Mouse (Mus musculus) forelimb bud, embryonic 11.5 days (tissue): Measurements from ENCODE around the gene Apbb2.
"Not testable (repeated sequence)": the region's sequence is repeated elsewhere in the genome, so short reads cannot be mapped to it uniquely, and the experiment has no call there.

ENCODE experiments used
- DNase-seq: peaks from one replicate; pipeline ENCODE4 v3.0.0-alpha.2; 2012; ENCODE audit warnings: low read depth, low spot score

Gene Apbb2

DNA sequence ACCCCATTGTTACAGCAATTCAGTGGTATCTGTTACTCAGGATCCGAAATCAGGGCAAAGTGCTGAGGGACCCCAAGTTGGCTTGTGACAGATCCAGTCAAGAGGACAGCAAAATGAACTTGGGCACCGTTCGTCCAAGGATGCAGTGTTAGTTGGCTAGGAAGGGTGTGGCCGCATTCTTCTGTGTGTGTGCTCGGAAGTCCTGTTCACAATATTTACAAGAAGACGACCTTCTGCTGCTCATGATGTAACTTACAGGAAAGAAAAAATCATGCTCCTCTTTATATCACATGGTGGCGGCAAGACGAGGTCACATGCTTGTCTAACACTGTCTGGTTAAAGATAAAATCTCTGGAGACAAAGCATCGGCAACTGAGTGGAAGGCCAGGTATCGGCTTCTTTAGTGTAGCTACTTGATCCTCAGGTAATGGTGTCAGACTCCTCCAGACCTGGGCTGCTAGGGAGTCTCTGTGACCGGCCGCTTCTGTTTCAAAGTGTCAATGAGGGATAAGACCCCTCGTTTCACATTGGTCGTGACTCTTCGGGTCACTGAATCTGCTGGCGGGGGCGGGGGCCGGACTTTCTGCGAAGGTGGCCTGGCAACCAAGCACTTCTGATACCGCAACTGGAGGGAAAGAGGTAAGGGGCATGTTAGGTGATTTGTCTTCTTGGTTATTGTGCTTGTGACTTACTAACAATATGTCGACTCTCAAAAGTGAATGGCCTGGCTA lies 316.3 kb downstream of the Apbb2 start:
- no peak for DNase-seq

DNA sequence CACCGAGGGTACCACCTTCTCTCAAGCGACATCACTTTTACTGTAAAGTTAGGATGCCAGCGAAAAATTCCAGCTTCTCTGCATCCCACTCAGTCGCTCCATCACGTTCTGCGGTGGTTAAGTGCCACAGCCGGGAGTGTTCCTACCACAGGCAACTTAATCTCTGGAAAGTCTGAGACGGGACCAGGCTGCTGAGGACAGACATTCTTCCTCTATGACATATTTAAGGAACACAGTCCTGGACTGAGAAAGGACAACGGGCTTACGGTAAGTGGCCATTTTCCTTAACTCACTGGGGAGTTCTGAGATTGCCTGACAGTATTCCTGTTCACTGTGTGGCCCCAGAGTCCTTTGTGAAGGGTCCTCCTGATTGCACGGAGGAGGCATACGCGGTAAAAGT lies 318.0 kb downstream of the Apbb2 start:
- DNase-seq, result no peak

DNA sequence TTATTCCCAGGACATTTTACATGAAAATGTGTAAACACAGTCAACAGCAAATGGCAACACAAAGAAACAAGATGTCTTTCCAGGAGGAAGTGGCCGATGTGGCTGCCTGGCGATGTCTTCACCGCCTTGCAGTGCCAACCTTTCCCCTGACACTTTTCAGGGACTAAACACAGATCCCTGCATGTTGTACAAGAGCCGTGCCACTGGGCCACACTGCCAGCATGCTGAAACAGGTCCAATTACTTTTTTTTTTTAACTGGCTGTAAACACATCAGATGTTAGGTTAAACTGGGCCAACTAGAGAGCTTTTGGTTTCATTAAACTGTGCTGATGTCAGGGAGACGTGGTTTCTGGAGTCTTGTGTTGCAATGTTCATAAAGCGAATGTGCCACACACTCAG lies 319.7 kb downstream of the Apbb2 start:
- DNase-seq, result no peak

DNA sequence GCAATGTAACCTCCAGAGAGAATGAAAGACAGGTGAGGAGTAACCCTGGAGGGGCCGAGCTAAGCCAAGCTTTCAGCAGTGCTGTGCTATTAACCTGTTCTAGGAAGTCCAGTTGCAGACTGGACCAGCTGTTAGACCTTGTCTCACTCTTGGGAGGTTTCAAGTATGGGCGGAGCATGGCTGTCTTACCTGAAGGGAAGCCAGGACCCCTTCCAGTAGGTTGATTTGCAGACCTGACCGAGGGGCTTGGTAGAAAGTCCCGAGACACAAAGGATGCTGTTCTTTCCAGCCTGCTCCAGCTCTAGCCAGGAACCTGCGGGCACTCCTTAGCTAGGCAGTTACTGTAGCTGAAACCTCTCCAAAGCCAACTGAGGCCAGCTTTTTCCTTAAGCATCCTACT lies 322.5 kb downstream of the Apbb2 start:
- no peak for DNase-seq

DNA sequence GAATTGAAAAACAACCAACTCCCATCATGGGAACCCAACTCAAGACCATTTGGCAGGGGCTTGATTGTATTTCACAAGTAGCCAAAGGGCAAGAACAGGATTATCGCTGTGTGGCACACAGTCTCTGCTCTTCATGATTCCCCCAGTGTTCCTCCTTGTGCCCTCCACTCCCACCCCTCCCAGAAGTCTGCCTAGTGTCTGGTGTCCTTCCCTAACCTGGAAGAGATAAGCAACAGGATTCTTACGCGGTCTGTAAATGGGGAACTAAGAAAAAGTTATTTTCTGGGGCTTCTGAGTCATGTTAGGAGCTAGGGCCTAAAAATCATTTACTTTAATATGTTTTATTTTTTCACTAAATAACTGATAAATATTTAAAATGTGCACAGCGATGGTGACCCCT lies 323.6 kb downstream of the Apbb2 start:
- no peak for DNase-seq

DNA sequence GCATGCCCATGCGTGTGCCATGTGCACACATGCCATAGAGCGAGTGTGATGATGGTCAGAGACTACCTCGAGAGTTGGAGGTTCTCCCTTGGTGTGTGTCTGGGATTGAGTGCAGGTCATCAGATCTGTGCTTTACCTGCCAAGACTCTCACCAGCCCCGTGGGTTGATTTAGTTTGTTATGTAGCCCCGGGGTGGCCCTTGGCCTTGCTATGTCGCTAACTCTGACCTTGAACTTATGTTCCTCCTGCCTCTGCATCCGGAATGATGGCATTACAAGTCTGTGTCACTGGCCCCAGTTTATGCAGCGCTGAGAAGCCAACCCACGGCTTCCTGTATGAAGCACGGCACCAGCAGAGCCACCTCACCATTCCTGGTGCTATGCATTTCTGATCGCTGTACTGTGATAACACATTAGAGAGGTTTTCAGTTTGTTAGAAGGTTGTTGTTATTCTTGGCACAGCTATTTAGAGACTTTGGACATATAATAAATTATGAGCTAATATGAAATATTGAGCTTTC lies 324.4 kb downstream of the Apbb2 start:
- DNase-seq, result no peak

DNA sequence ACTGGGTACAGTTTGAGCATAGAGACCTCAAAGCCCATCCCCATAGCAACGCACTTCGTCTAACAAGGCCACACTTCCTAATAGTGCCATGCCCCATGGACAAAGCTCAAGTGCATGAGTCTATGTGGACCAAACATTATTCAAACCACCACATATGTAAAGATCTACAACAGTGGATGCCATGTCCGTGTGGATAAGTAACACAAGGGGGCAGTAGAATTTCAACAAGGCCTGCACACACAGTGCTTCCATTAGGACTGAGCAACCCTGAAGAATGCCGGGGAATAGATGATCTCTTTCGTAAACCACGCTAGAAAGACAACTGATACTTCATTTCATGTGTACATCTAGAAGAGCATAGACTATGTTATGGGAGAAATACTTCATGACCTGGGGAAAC lies 337.8 kb downstream of the Apbb2 start:
- DNase-seq, result no peak

DNA sequence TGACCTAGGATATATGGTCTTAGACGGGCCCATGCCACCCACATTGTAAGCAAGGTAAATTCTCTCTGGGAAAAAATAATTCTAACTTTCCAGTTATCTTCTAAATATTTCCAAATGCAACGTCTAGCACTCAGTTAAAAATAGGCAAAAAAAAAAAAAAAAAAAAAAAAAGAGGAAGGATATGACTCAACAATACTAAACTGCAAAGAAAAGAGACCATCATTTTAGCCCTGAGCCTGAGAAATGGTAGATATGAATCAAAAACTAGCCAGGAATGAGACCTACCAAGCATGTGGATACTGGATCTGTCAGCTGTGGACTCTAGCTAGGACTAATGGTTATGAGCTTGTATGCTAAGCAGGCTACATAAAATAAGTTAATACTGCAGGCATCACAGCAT lies 338.9 kb downstream of the Apbb2 start:
- no peak for DNase-seq

DNA sequence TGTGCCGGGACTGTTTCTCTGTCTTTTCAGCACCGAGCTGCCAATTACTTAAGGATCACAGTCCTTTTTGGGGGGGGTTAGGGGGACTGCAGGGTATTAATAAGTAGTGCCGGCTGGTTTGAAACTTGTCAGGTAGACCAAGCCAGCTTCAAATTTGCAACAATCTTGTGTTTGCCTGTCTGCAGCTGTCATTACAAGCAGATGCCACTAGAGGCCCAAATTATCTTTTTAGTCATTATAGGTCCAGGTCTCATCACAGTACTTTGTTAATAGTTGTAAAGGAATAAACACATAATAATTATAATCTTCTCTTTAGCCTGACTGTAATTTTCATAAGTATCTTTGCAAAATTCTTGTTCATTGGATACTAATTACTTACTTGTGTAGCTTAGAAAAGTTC lies 344.2 kb downstream of the Apbb2 start:
- no peak for DNase-seq

DNA sequence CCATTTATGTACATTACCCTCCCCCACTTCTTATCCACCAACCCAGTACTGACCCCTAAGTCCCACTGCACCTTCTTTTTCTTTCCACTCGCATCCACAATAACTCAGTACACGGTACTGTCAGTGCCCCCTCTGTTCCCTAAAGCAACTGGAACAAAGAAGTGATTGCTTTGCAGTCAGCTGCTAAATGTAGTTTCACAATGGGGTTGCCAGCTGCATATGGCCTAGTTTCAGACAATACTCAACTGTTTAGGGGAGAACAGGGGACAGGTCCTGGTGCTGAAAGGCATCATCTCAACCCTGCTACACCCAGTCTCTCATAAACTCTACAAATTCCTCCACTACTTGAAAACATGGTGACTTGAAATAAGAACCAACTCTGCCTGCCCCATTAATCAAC lies 347.4 kb downstream of the Apbb2 start:
- DNase-seq, result no peak

DNA sequence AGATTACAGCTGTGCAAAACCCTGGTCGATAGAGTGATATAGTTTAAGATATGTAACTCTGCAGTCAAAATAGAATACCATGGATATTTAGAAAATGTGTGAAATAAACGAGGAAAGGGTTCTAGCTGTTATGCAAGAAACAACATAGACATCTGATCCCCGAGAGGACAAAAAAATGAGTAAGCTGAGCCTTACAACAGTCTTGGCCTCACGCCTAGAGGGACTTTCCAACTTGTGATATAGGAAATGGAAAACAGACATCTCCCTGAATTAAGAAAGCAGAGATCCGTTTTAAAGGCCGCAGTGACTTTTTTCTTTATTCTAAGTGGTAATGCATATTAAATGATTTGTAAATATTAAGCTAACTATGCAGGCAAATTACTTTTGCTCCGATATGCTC lies 349.0 kb downstream of the Apbb2 start:
- DNase-seq, result no peak

DNA sequence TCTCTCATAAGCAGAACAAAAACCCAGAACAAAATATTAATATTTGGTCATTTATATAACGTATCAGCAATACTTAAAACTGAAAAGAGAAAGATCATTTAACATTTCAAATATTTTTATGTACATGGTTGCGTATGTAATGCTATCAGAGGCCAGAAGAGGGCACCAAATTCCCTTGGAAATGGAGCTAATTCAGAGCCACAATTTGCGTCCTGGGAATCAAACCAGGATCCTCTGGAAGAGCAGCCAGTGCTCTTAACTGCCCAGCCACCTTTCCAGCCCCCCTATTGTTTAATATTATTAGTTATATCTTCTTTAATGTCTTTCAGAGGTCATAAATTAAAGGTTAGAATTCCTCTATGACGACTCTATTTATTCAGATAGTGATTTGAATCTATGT lies 355.2 kb downstream of the Apbb2 start:
- DNase-seq, result peak; percentile 51

DNA sequence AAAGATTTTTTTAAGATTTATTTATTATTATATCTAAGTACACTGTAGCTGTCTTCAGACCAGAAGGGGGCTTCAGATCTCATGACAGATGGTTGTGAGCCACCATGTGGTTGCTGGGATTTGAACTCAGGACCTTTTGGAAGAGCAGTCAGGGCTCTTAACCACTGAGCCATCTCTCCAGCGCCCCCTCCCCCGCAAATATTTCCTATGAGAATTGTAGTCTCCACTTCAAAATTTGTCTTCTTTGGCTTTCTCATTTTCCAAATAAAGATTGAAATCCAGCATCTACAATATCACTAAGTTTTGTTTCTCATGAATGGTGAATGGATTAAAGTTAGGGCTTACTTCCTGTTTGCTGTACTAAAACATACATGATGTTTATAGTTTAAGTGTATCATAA lies 356.1 kb downstream of the Apbb2 start:
- no peak for DNase-seq

DNA sequence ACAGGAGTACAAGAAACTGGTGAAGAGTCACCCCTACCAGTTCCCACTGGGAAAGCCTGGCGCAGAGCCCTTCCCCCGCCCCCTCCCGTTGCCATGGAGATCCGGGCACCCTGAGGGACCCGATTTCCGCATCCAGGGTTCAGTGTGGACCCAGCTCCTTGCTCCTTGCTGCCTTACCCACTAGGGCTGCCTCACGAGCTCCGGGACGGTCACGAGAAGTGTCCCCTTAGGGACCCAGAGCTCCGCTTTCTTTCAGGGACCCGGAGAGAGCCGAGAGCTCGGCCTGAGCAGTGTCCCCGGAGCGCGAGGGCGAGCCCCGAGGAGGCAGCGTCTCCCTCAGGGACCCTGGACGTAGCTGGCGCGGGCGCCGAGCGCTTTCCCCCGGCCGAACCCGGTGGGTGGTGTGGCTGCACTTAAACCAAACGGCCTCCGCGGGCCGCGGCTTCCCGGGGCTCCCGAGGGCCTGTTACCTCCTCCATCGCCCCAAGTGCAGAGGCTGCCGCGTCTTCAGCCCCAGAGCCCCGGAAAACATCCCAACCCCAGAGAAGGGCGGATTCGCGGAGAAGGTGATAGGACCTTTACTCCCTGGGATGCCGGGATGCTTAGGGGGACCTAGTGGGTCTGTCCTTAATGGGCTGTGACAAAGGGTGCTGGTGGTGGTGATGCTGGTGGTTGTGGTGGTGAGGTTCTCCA lies 358.7 kb downstream of the Apbb2 start, which contains the start of gene Nsun7:
Gene Nsun7 (plus strand): TSS at position 142 of the 693 bp plus-strand sequence.
- peak; percentile 63 for DNase-seq

DNA sequence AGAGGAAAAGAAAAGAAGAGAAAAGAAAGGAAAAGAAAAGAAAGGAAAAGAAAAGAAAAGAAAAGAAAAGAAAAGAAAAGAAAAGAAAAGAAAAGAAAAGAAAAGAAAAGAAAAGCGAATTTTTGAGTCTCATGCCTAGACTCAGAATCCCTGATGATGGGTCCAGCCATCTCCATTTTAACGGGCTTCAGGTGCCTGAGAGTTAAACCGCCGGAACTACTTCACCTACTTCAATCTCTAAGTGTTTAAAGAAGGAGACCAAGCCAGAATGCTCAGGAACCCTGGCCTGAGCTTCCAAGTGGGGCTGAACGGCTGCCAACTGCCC lies 359.2 kb downstream of the Apbb2 start:
- DNase-seq, result not testable (repeated sequence)

DNA sequence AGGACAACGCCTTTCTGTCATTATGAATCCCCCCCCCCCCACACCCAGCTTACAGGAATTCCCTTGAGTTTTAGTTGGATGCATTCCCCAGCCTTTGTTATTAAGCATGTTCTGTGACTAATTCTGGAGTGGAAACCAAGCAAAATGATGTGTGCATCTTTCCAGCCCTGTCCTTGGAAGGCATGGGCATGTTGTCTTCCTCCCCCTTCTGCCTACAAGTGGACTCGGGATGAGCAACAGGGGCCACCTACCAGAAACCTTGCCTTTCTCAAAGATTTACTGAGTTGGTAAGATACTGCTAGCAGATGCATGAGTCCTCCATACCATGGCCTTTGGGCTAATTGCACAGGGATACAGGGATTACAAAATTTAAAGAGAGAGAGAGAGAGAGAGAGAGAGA lies 359.6 kb downstream of the Apbb2 start:
- DNase-seq, result no peak

DNA sequence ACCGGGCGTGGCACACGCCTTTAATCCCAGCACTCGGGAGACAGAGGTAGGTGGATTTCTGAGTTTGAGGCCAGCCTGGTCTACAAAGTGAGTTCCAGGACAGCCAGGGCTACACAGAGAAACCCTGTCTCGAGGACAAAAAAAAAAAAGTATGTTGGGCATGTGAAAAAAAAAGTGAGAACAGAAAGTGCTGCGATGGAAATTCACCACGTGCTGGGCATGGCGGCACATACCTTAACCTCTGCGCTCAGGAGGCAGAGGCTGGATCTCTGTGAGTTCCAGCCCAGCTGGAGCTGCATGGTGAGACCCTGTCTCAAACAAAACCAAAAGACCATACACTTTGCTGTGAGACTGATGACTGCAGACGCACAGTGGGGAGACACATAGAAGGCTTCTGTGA lies 363.5 kb downstream of the Apbb2 start:
- DNase-seq, result no peak

DNA sequence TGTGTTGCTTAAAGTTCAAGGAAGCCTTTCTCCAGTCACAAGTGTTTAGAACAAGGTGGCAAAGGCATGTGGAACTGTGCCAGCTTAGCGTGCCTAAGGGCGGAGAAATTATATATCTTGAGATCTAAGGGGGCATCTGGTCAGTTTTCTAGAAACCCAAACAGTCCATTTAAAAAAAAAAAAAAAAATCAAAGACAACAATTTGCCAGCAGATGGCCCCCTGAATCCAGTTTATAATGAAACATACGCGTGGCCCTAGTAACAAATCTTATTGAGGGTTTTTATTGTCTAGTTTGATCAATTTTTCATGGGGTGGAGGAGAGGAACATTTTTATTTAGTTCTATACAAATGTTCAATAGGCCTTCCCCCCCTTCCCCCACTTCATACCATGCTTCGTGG lies 365.4 kb downstream of the Apbb2 start:
- DNase-seq, result no peak
